Mouse (Mus musculus) forebrain, embryonic 15.5 days (tissue): Measurements from ENCODE around the gene Akr1c13. TPM values are rescaled to one million over a fixed set of nuclear protein-coding genes. Genes with fewer than 3 reads are reported as not detected.

Experiments
- polyA plus RNA-seq: library from polyadenylated mRNA; unstranded; fragments of >200 nt; fragmentation: Nextera tagmentation; extraction: Ambion mirVana; gene quantifications from 2 replicates; pipeline ENCODE4 v1.2.1, GENCODE M21; 2015

Akr1c13 gene
- polyA plus RNA-seq, 1 experiment from 2014 or later, result 2.2 TPM

Other genes starting within 250 kb of the Akr1c13 start
- 0.19 and 0.28 TPM in 2 replicates for gene Ucn3, start 245.8 kb upstream of the Akr1c13 start, polyA plus RNA-seq
- 0.41 and 0.50 TPM in 2 replicates for gene Akr1c14, start 142.1 kb upstream of the Akr1c13 start, polyA plus RNA-seq
- gene Akr1c18, start 40.5 kb upstream of the Akr1c13 start, polyA plus RNA-seq, result not detected in 2 replicates
- 5.4 and 7.1 TPM in 2 replicates for gene Akr1c19, start 37.5 kb downstream of the Akr1c13 start, polyA plus RNA-seq
- gene Akr1c12, start 88.3 kb downstream of the Akr1c13 start, polyA plus RNA-seq, result 0.15 and 0.32 TPM in 2 replicates
- not detected in 2 replicates for gene Akr1c6, start 243.2 kb downstream of the Akr1c13 start, polyA plus RNA-seq